Mouse (Mus musculus): ENCODE data around the gene 5330417C22Rik. TPM values are rescaled to one million over a fixed set of nuclear protein-coding genes. Genes with fewer than 3 reads are reported as not detected.

Gene 5330417C22Rik
- total and polyA plus RNA-seq, 3 experiments: 0.08 to 0.31 TPM; not detected in 1

GRCm38 (mm10) chr3:108562133-108562730, 25.9 kb upstream of the 5330417C22Rik start, which contains the start of gene Tmem167b (continued):
- TF ChIP-seq BHLHE40 (IDR thresholded peaks at IDR 0.05; ENCODE audit: borderline replicate concordance, low read depth, low read length) (no peak; the same call in 1 of the 2 replicates), TAL1 (IDR thresholded peaks at IDR 0.05; ENCODE audit: low read length) (no peak), UBTF (IDR thresholded peaks at IDR 0.05; ENCODE audit: borderline replicate concordance, insufficient read depth, low read depth, low read length) (no peak)

GRCm38 (mm10) chr3:108557888-108558287, 21.6 kb upstream of the 5330417C22Rik start:
- Histone ChIP-seq H3K9ac (ENCODE audit: control insufficient read depth, low read depth, low read length, poor library complexity, severe bottlenecking) (no peak overlapping the region), H3K4me1 (ENCODE audit: control insufficient read depth in 1 of 2, insufficient read depth in 2 of 2, low read length in 2 of 2) (no peaks in the 10 kb centered on the region), H3K27me3 (ENCODE audit: control insufficient read depth in 1 of 2, insufficient read depth in 2 of 2, low read length in 2 of 2) (no peaks in the 10 kb centered on the region), H3K9me3 (replicated peaks; ENCODE audit: insufficient read depth, low read length) (no peaks in the 10 kb centered on the region), H3K36me3 (ENCODE audit: control insufficient read depth in 1 of 2, insufficient read depth in 2 of 2, low read length in 2 of 2) (peaks cover 0 to 8% of the 10 kb centered on the region in 2 experiments; a peak in 2 of 4 replicates), H3K27ac (ENCODE audit: control insufficient read depth, low read depth, low read length) (no peak overlapping the region), H3K4me3 (ENCODE audit: control insufficient read depth in 1 of 2, insufficient read depth in 1 of 2, low read depth in 2 of 2, low read length in 2 of 2) (no peak overlapping the region), H3K79me2 (ENCODE audit: control insufficient read depth, insufficient read depth, low read length, poor library complexity) (peaks cover 6% of the 10 kb centered on the region)
- TF ChIP-seq ZNF384 (IDR thresholded peaks at IDR 0.05; ENCODE audit: low read depth, low read length): no peak
- peak; percentile 29 for DNase-seq (ENCODE audit: low read depth, low spot score)

GRCm38 (mm10) chr3:108554587-108555312, 18.4 kb upstream of the 5330417C22Rik start:
- Histone ChIP-seq H3K36me3 (ENCODE audit: control insufficient read depth in 1 of 2, insufficient read depth in 2 of 2, low read length in 2 of 2) (peaks cover 0 to 2% of the 10 kb centered on the region in 2 experiments; a peak in 2 of 4 replicates), H3K27me3 (ENCODE audit: control insufficient read depth in 1 of 2, insufficient read depth in 2 of 2, low read length in 2 of 2) (no peaks in the 10 kb centered on the region), H3K9ac (ENCODE audit: control insufficient read depth, low read depth, low read length, poor library complexity, severe bottlenecking) (peak overlapping the region; percentile 83), H3K79me2 (ENCODE audit: control insufficient read depth, insufficient read depth, low read length, poor library complexity) (no peaks in the 10 kb centered on the region; the same call in 1 of the 2 replicates), H3K4me1 (ENCODE audit: control insufficient read depth in 1 of 2, insufficient read depth in 2 of 2, low read length in 2 of 2) (no peaks in the 10 kb centered on the region), H3K4me3 (ENCODE audit: control insufficient read depth in 1 of 2, insufficient read depth in 1 of 2, low read depth in 2 of 2, low read length in 2 of 2) (peak overlapping the region; percentile 39 to 86), H3K9me3 (replicated peaks; ENCODE audit: insufficient read depth, low read length) (no peaks in the 10 kb centered on the region), H3K27ac (ENCODE audit: control insufficient read depth, low read depth, low read length) (peak overlapping the region; percentile 66)
- peak; percentile 97 for DNase-seq (ENCODE audit: low read depth, low spot score)
- no peak for TF ChIP-seq USF2 (IDR thresholded peaks at IDR 0.05; ENCODE audit: borderline replicate concordance in 1 of 2, insufficient read depth in 1 of 2, low read depth in 1 of 2, low read length in 2 of 2)
- TF ChIP-seq ZC3H11A (IDR thresholded peaks at IDR 0.05; ENCODE audit: low read depth, low read length): no peak
- peak; percentile 82 for TF ChIP-seq MYC (IDR thresholded peaks at IDR 0.05; ENCODE audit: low read depth, low read length)
- no peak for TF ChIP-seq BHLHE40 (IDR thresholded peaks at IDR 0.05; ENCODE audit: borderline replicate concordance, low read depth, low read length)
- peak; percentile 66; the same call in 1 of the 2 replicates for TF ChIP-seq ETS1 (IDR thresholded peaks at IDR 0.05; ENCODE audit: low read depth, low read length)
- TF ChIP-seq MYB (IDR thresholded peaks at IDR 0.05; ENCODE audit: low read depth, low read length): no peak
- TF ChIP-seq EP300 (IDR thresholded peaks at IDR 0.05; ENCODE audit: low read depth in 1 of 2, low read length in 2 of 2): no peak
- peak; percentile 100 for TF ChIP-seq POLR2A (IDR thresholded peaks at IDR 0.05; ENCODE audit: control insufficient read depth in 1 of 2, insufficient read depth in 1 of 2, low read depth in 1 of 2, low read length in 2 of 2, poor library complexity in 1 of 2)
- no peak for TF ChIP-seq UBTF (IDR thresholded peaks at IDR 0.05; ENCODE audit: borderline replicate concordance, insufficient read depth, low read depth, low read length)
- TF ChIP-seq SIN3A (IDR thresholded peaks at IDR 0.05; ENCODE audit: low read length): peak; percentile 98
- peak; percentile 100 for TF ChIP-seq NELFE (IDR thresholded peaks at IDR 0.05; ENCODE audit: low read depth, low read length)
- TF ChIP-seq CHD2 (IDR thresholded peaks at IDR 0.05; ENCODE audit: low read length): no peak
- TF ChIP-seq USF1 (IDR thresholded peaks at IDR 0.05; ENCODE audit: low read depth, low read length): no peak
- TF ChIP-seq SMC3 (IDR thresholded peaks at IDR 0.05; ENCODE audit: low read depth, low read length): no peak
- no peak for TF ChIP-seq MAZ (IDR thresholded peaks at IDR 0.05; ENCODE audit: low read depth, low read length)
- peak; percentile 97 for TF ChIP-seq HCFC1 (IDR thresholded peaks at IDR 0.05; ENCODE audit: low read depth, low read length)
- TF ChIP-seq POLR2AphosphoS5 (IDR thresholded peaks at IDR 0.05; ENCODE audit: borderline replicate concordance, low read depth, low read length): peak; percentile 99
- no peak for TF ChIP-seq ZNF384 (IDR thresholded peaks at IDR 0.05; ENCODE audit: low read depth, low read length)
- TF ChIP-seq MAX (IDR thresholded peaks at IDR 0.05; ENCODE audit: low read length): 0 out of 2 replicates have a peak, but pooled peaks have one; percentile 10
- TF ChIP-seq MEF2A (IDR thresholded peaks at IDR 0.05; ENCODE audit: extremely low read depth, insufficient replicate concordance, low read depth, low read length, poor library complexity, severe bottlenecking): no peak
- TF ChIP-seq GABPA (IDR thresholded peaks at IDR 0.05; ENCODE audit: low read depth, low read length): peak; percentile 83; the same call in 1 of the 2 replicates
- TF ChIP-seq ZKSCAN1 (IDR thresholded peaks at IDR 0.05; ENCODE audit: low read depth, low read length): no peak
- peak; percentile 79 to 92 (median 85) for TF ChIP-seq CTCF (IDR thresholded peaks at IDR 0.05 in 2 of 3, conservative IDR thresholded peaks at IDR 0.05 in 1 of 3; ENCODE audit: control insufficient read depth in 1 of 3, insufficient read depth in 1 of 3, low read depth in 2 of 3, low read length in 3 of 3, poor library complexity in 1 of 3, severe bottlenecking in 1 of 3)
- no peak for TF ChIP-seq TAL1 (IDR thresholded peaks at IDR 0.05; ENCODE audit: low read length)
- TF ChIP-seq POLR2AphosphoS2 (IDR thresholded peaks at IDR 0.05; ENCODE audit: low read length): peak; percentile 100

Data from MEL (cell line).